ENCODE assay signal across 23 mouse cellular contexts in genomic region chr13:101127808-101128207, GRCm38 (mm10).
DNase-seq lines count a peak whose midpoint lies in the region; ATAC-seq and TF ChIP-seq lines count a peak whose summit lies in the region.
"Had no signal": no experiment of that assay in that cellular context is flagged by ENCODE, and none has a peak within 500 bp of the region (broad histone marks: within the 10 kb centered on the region; RNA-seq: fewer than 3 reads in every experiment).

No protein-coding gene starts in this region.

- DNase-seq in CH12.LX (ENCODE audit: extremely low read depth) (peak; percentile 24), NIH3T3 (ENCODE audit: low read depth) (peak; percentile 1)
- no peak for DNase-seq in layer of hippocampus, adult 18-20 months (ENCODE audit: low spot score in 2 of 2)
- DNase-seq in ovary, postnatal 36 days (ENCODE audit: low spot score) = no peak
- DNase-seq: adrenal gland, adult 8-10 months; adrenal gland, postnatal 36 days; B cell, adult 2 months; cerebellum, adult 11-12 months; cerebellum, adult 2 months; cerebellum, adult 9-10 months; cerebellum, postnatal 10 days; cerebellum, postnatal 25 days had no signal

- H3K9ac ChIP-seq in CH12.LX (ENCODE audit: insufficient read depth, low read depth) = no peak overlapping the region
- H3K9ac ChIP-seq: embryonic facial prominence, embryonic 12.5 days; forebrain, embryonic 12.5 days had no signal

- in situ Hi-C loops in CH12.LX (cut with MboI; ENCODE audit: low pct_ligation_motif_present, low pct_unique_long_range_greater_than_20kb, low sequenced_read_pairs) = no loop called here

- H3K4me3 ChIP-seq in megakaryocyte, embryonic 14.5 days (replicated peaks) = peak overlapping the region; percentile 29
- no peak overlapping the region for H3K4me3 ChIP-seq in CH12.LX (replicated peaks in 1 of 3; ENCODE audit: low read depth in 2 of 3, low read length in 2 of 3, poor library complexity in 1 of 3)
- H3K4me3 ChIP-seq: embryonic facial prominence, embryonic 10.5 days; embryonic facial prominence, embryonic 12.5 days; forebrain, embryonic 10.5 days; forebrain, embryonic 12.5 days had no signal

- no peak for TF ChIP-seq CTCF in CH12.LX (conservative IDR thresholded peaks at IDR 0.05 in 1 of 2, IDR thresholded peaks at IDR 0.05 in 1 of 2; ENCODE audit: low read depth in 2 of 2, low read length in 2 of 2)

- no peak overlapping the region for H3K4me2 ChIP-seq in CH12.LX (ENCODE audit: insufficient read depth, low read depth, poor library complexity, severe bottlenecking)
- H3K4me2 ChIP-seq: embryonic facial prominence, embryonic 12.5 days; forebrain, embryonic 12.5 days had no signal

- H3K36me3 ChIP-seq in megakaryocyte, embryonic 14.5 days (replicated peaks; ENCODE audit: low read length) = no peaks in the 10 kb centered on the region
- H3K36me3 ChIP-seq in CH12.LX (replicated peaks in 1 of 2; ENCODE audit: control insufficient read depth in 1 of 2, insufficient read depth in 1 of 2, low read length in 1 of 2) = no peaks in the 10 kb centered on the region
- H3K36me3 ChIP-seq: embryonic facial prominence, embryonic 10.5 days; embryonic facial prominence, embryonic 12.5 days; forebrain, embryonic 10.5 days; forebrain, embryonic 12.5 days had no signal

- TF ChIP-seq RAD21 in CH12.LX (IDR thresholded peaks at IDR 0.05; ENCODE audit: low read depth, low read length) = no peak

- H3K27ac ChIP-seq in CH12.LX (ENCODE audit: insufficient read depth, low read depth) = no peak overlapping the region
- H3K27ac ChIP-seq: embryonic facial prominence, embryonic 10.5 days; embryonic facial prominence, embryonic 12.5 days; forebrain, embryonic 10.5 days; forebrain, embryonic 12.5 days had no signal

- TF ChIP-seq EP300 in CH12.LX (IDR thresholded peaks at IDR 0.05; ENCODE audit: low read length) = no peak

- H3K79me2 ChIP-seq in CH12.LX (replicated peaks; ENCODE audit: control insufficient read depth, extremely low read depth, insufficient read depth, poor library complexity, severe bottlenecking) = no peaks in the 10 kb centered on the region

- H3K9me3 ChIP-seq in megakaryocyte, embryonic 14.5 days = no peaks in the 10 kb centered on the region
- no peaks in the 10 kb centered on the region for H3K9me3 ChIP-seq in CH12.LX (replicated peaks; ENCODE audit: low read length)
- H3K9me3 ChIP-seq: embryonic facial prominence, embryonic 10.5 days; embryonic facial prominence, embryonic 12.5 days; forebrain, embryonic 10.5 days; forebrain, embryonic 12.5 days had no signal

- peaks cover 4% of the 10 kb centered on the region for H3K4me1 ChIP-seq in megakaryocyte, embryonic 14.5 days
- peaks cover 3 to 9% of the 10 kb centered on the region in 2 experiments; a peak in 2 of 4 replicates for H3K4me1 ChIP-seq in CH12.LX (ENCODE audit: control insufficient read depth in 1 of 2, insufficient read depth in 2 of 2)
- H3K4me1 ChIP-seq: embryonic facial prominence, embryonic 10.5 days; embryonic facial prominence, embryonic 12.5 days; forebrain, embryonic 10.5 days; forebrain, embryonic 12.5 days had no signal

- dilution Hi-C loops in CH12.LX (cut with MboI; ENCODE audit: extremely low pct_ligation_motif_present, extremely low pct_unique_long_range_greater_than_20kb, low sequenced_read_pairs) = no loop called here

- no peaks in the 10 kb centered on the region for H3K27me3 ChIP-seq in megakaryocyte, embryonic 14.5 days (replicated peaks)
- no peaks in the 10 kb centered on the region for H3K27me3 ChIP-seq in CH12.LX (replicated peaks)
- H3K27me3 ChIP-seq: embryonic facial prominence, embryonic 12.5 days; forebrain, embryonic 12.5 days had no signal

- no peak for TF ChIP-seq POLR2A in CH12.LX (IDR thresholded peaks at IDR 0.05; ENCODE audit: low read depth, low read length)

- ATAC-seq in megakaryocyte, adult 5-6 weeks (ENCODE audit: poor library complexity, severe bottlenecking) = no peak
- no peak for ATAC-seq in erythroid progenitor cell, adult 5-6 weeks (replicated peaks; ENCODE audit: low FRiP score, poor library complexity, severe bottlenecking)
- ATAC-seq: activated CD4-positive, CD25-positive, alpha-beta regulatory T cell, adult 4 months; CD4-positive, CD25-positive, alpha-beta regulatory T cell, adult 4 months; forebrain, embryonic 14.5 days; forebrain, embryonic 16.5 days had no signal

TF ChIP-seq in CH12.LX, 34 proteins besides CTCF, POLR2A, EP300 and RAD21:
- TF ChIP-seq IRF4 (IDR thresholded peaks at IDR 0.05; ENCODE audit: low read depth, low read length) (peak; percentile 79), ETS1 (conservative IDR thresholded peaks at IDR 0.05; ENCODE audit: low read depth, low read length) (peak; percentile 58; the same call in 1 of the 2 replicates), MAFK (IDR thresholded peaks at IDR 0.05; ENCODE audit: insufficient replicate concordance, low read length) (no peak)

Comparison
In these comparisons a context has a peak if more than half of its experiments do, and no peak if none do; other contexts are left out.
1. DNase-seq: peak in CH12.LX (single experiment) and NIH3T3 (single experiment); none in layer of hippocampus, adult 18-20 months (0 of 2) and ovary, postnatal 36 days (single experiment).